Mouse (Mus musculus) ES-Bruce4 (cell line): ENCODE data around the gene Ywhag.

Experiments used
- CTCF ChIP-seq: IDR thresholded peaks from one replicate; pipeline ENCODE4 v1.8.1; 2011; ENCODE audit warnings: low read depth, low read length
- EP300 ChIP-seq: IDR thresholded peaks from 2 replicates; pipeline ENCODE4 v1.6.1; 2011; ENCODE audit warnings: low read depth, low read length; ENCODE audit not compliant: insufficient read depth
- POLR2A ChIP-seq: IDR thresholded peaks from one replicate; pipeline ENCODE4 v1.8.1; 2011; ENCODE audit warnings: low read length; ENCODE audit not compliant: insufficient read depth

- no peak for TF ChIP-seq EP300
- TF ChIP-seq CTCF: no peak
- no peak for TF ChIP-seq POLR2A
Observed at GRCm38 (mm10) chr5:135932359-135932758, 2.1 kb downstream of the Ywhag start.
